In genomic region chr1:40233217-40233616, GRCm38 (mm10) we compare ENCODE assay signal across 12 mouse cellular contexts. TPM values are rescaled to one million over a fixed set of nuclear protein-coding genes. Genes with fewer than 3 reads are reported as not detected.
A peak's percentile ranks its signal among the peaks of the same experiment; 100 is the strongest.
DNase-seq lines count a peak whose midpoint lies in the region; ATAC-seq and TF ChIP-seq lines count a peak whose summit lies in the region.
"Had no signal": no experiment of that assay in that cellular context is flagged by ENCODE, and none has a peak within 500 bp of the region (broad histone marks: within the 10 kb centered on the region; RNA-seq: fewer than 3 reads in every experiment).

No protein-coding gene starts in this region.

- TF ChIP-seq CTCF in kidney, adult 2 months (conservative IDR thresholded peaks at IDR 0.05; ENCODE audit: insufficient read depth, insufficient read length, low read depth, low read length), result no peak
- no peak for TF ChIP-seq CTCF in C2C12 (IDR thresholded peaks at IDR 0.05; ENCODE audit: control insufficient read depth, insufficient read depth, insufficient read length)

- H3K79me2 ChIP-seq in C2C12 (ENCODE audit: control insufficient read depth, insufficient read depth), result no peaks in the 10 kb centered on the region

- H3K79me3 ChIP-seq in C2C12 (ENCODE audit: low read depth), result no peaks in the 10 kb centered on the region

- H3K27me3 ChIP-seq in kidney, embryonic 15.5 days, result no peaks in the 10 kb centered on the region
- no peaks in the 10 kb centered on the region for H3K27me3 ChIP-seq in kidney, adult 2 months (replicated peaks; ENCODE audit: control insufficient read depth, insufficient read depth, low read length)
- H3K27me3 ChIP-seq in C2C12 (ENCODE audit: control insufficient read depth, insufficient read depth, insufficient read length), result no peaks in the 10 kb centered on the region
- no peaks in the 10 kb centered on the region for H3K27me3 ChIP-seq in limb, embryonic 15.5 days

- H3K4me2 ChIP-seq in kidney, embryonic 15.5 days, result no peak overlapping the region
- H3K4me2 ChIP-seq in limb, embryonic 15.5 days, result no peak overlapping the region

- H3K4me3 ChIP-seq in kidney, embryonic 15.5 days (replicated peaks), result no peak overlapping the region
- no peak overlapping the region for H3K4me3 ChIP-seq in kidney, adult 2 months (ENCODE audit: insufficient read depth, low read depth, low read length)
- H3K4me3 ChIP-seq in C2C12 (ENCODE audit: insufficient read depth, poor library complexity, severe bottlenecking), result no peak overlapping the region
- H3K4me3 ChIP-seq in limb, embryonic 15.5 days, result no peak overlapping the region
- H3K4me3 ChIP-seq: gastrocnemius, adult 2 months had no signal

- no peaks in the 10 kb centered on the region for H3K36me3 ChIP-seq in kidney, embryonic 15.5 days
- H3K36me3 ChIP-seq in kidney, adult 2 months (ENCODE audit: control insufficient read depth, insufficient read depth, low read length), result no peaks in the 10 kb centered on the region
- no peaks in the 10 kb centered on the region for H3K36me3 ChIP-seq in C2C12 (ENCODE audit: control insufficient read depth, insufficient read depth)
- no peaks in the 10 kb centered on the region for H3K36me3 ChIP-seq in limb, embryonic 15.5 days

- no peak overlapping the region for H3ac ChIP-seq in C2C12 (ENCODE audit: control insufficient read depth, insufficient read length, low read depth)

- H3K9ac ChIP-seq in kidney, embryonic 15.5 days, result no peak overlapping the region
- no peak overlapping the region for H3K9ac ChIP-seq in limb, embryonic 15.5 days
- H3K9ac ChIP-seq: liver, embryonic 14.5 days had no signal

- TF ChIP-seq POLR2A in kidney, adult 2 months (IDR thresholded peaks at IDR 0.05; ENCODE audit: low read depth, low read length), result no peak

- H3K27ac ChIP-seq in kidney, embryonic 15.5 days, result peak overlapping the region; percentile 43; the same call in 1 of the 2 replicates
- H3K27ac ChIP-seq in kidney, adult 2 months (ENCODE audit: insufficient read depth, low read depth, low read length), result no peak overlapping the region
- 0 out of 2 replicates have a peak overlapping the region, but pooled peaks have one; percentile 43 for H3K27ac ChIP-seq in limb, embryonic 15.5 days
- H3K27ac ChIP-seq: gastrocnemius, adult 2 months; liver, embryonic 14.5 days had no signal

- WGBS in kidney, embryonic 15.5 days, result 13% methylated on average over 7 of the region's 7 CpGs
- 33% methylated on average over 7 of the region's 7 CpGs for WGBS in kidney, adult 2 months
- WGBS in limb, embryonic 15.5 days, result 20% methylated on average over 7 of the region's 7 CpGs

- DNase-seq in kidney, adult 2 months, result no peak
- DNase-seq in fibroblast of lung, adult 2 months (ENCODE audit: low read depth), result peak; percentile 46
- no peak for DNase-seq in layer of hippocampus, adult 18-20 months (ENCODE audit: low spot score in 2 of 2)
- DNase-seq in T-cell, adult 2 months (ENCODE audit: low spot score), result no peak
- DNase-seq in left cerebral cortex, adult 11 months (ENCODE audit: low spot score), result no peak
- DNase-seq: gastrocnemius, adult 2 months; kidney, adult 8-10 months; thymus, adult 18-20 months had no signal

- no peaks in the 10 kb centered on the region for H3K9me3 ChIP-seq in kidney, embryonic 15.5 days (replicated peaks)
- H3K9me3 ChIP-seq in limb, embryonic 15.5 days, result no peaks in the 10 kb centered on the region

- ATAC-seq in kidney, embryonic 15.5 days (replicated peaks; ENCODE audit: low FRiP score), result peak; percentile 59
- ATAC-seq in limb, embryonic 15.5 days (ENCODE audit: insufficient number of reproducible peaks, low FRiP score, low TSS enrichment, low read depth), result 0 out of 2 replicates have a peak, but pooled peaks have one; percentile 32

- H3K4me1 ChIP-seq in kidney, embryonic 15.5 days, result peaks cover 42% of the 10 kb centered on the region
- H3K4me1 ChIP-seq in kidney, adult 2 months (ENCODE audit: control insufficient read depth, insufficient read depth, low read length), result no peaks in the 10 kb centered on the region
- peaks cover 20% of the 10 kb centered on the region for H3K4me1 ChIP-seq in limb, embryonic 15.5 days

TF ChIP-seq in C2C12, 6 proteins besides CTCF, POLR2A, EP300 and RAD21:
- TF ChIP-seq MYOD1 (IDR thresholded peaks at IDR 0.05; ENCODE audit: control insufficient read depth, insufficient read length, low read depth) (peak; percentile 65), USF1 (IDR thresholded peaks at IDR 0.05; ENCODE audit: low read depth) (no peak), CEBPB (IDR thresholded peaks at IDR 0.05; ENCODE audit: low read depth) (no peak), FOSL1 (IDR thresholded peaks at IDR 0.05; ENCODE audit: insufficient read depth, low read length, poor library complexity, severe bottlenecking) (no peak), MYOG (IDR thresholded peaks at IDR 0.05; ENCODE audit: control insufficient read depth, extremely low read depth, insufficient read length) (no peak), MAX (IDR thresholded peaks at IDR 0.05) (peak; percentile 34)

RNA-seq across cellular contexts. Expression of gene Il1r1, which starts 8.3 kb away (rescaled TPM):
- 4.6 and 5.0 TPM in 2 replicates for polyA plus RNA-seq in kidney, embryonic 15.5 days (2015; fragmentation: Nextera tagmentation; extraction: Ambion mirVana)
- 3.3 and 3.4 TPM in 2 replicates for polyA plus RNA-seq in kidney, adult 2 months (2012; rRNA removed)
- polyA plus RNA-seq in C2C12 (2012; fragmentation: generic; extraction: Trizol), result 16.8 TPM
- 10.4 and 10.6 TPM in 2 replicates for polyA plus RNA-seq in limb, embryonic 15.5 days (2015; fragmentation: Nextera tagmentation; extraction: Ambion mirVana)
- 1 to 10 TPM; 8.2 to 8.5 TPM for total RNA-seq in layer of hippocampus, adult 18-20 months (2021)
